Mouse (Mus musculus): ENCODE data around the gene Cdkal1.

DNA sequence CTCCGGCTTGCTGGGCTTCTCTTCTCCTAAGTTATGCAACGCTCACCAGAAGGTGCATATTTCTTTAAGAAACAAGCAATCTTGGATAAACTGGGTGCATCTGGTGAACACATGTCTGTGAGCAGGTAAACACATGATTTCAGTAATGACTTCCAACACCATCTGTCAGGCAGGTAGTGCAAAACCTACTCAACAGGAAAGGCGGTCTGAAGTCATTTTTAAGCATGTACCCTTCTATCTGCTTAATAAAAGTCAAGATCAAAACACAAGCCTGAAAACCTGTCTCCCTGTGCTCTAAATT is 108.2 kb downstream of the Cdkal1 start:
- TF ChIP-seq GATA1 (IDR thresholded peaks at IDR 0.05; ENCODE audit: borderline replicate concordance, low read length) (no peak), FLI1 (IDR thresholded peaks at IDR 0.05; ENCODE audit: low read length) (no peak)

Data from megakaryocyte, embryonic 14.5 days (primary cell).